Mouse (Mus musculus) thymus, adult 2 months (tissue): Measurements from ENCODE around the gene Taar8a.
"Not testable (repeated sequence)": the region's sequence is repeated elsewhere in the genome, so short reads cannot be mapped to it uniquely, and the experiment has no call there.

Experiments used
- CTCF ChIP-seq: fragments of 200-500 bp; IDR thresholded peaks from 2 replicates; pipeline ENCODE4 v1.5.1; 2012; ENCODE audit warnings: mild to moderate bottlenecking, control low read depth, low read length, moderate library complexity, borderline replicate concordance; ENCODE audit not compliant: control insufficient read depth, poor library complexity, insufficient read depth; ENCODE audit errors: extremely low read depth
- POLR2A ChIP-seq: fragments of 200-500 bp; IDR thresholded peaks from 2 replicates; pipeline ENCODE4 v1.6.1; 2012; ENCODE audit warnings: mild to moderate bottlenecking, low read length, control low read depth, moderate library complexity; ENCODE audit not compliant: control insufficient read depth, poor library complexity, insufficient read depth; ENCODE audit errors: extremely low read depth

DNA sequence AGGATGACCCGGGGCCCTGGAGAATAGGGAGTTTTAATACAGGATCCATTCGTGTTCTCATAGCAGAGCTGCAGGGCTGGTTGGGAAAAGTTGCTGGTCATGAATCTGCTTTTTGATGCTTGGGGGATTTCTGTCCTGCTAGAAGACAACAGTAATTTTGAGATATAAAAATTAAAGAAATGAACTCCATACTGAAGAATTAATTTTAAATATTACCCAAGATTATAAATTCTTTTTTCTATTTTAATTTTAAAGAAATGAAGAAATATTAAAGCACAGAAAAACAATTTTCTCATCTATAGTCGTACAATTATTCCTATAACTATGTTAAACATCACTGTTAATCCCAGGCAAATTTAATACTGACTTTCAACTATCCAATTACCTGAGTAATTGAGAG is 25.5 kb downstream of the Taar8a start, which contains the start of gene Taar8c:
- TF ChIP-seq CTCF, POLR2A: not testable (repeated sequence)
